Mouse (Mus musculus): ENCODE results near the gene Adap2. TPM values are rescaled to one million over a fixed set of nuclear protein-coding genes. Genes with fewer than 3 reads are reported as not detected.
"Not testable (repeated sequence)": the region's sequence is repeated elsewhere in the genome, so short reads cannot be mapped to it uniquely, and the experiment has no call there.

The Adap2 gene
- 10 to 100 TPM; 10.0 to 10.8 TPM for total RNA-seq (2021)
- long read RNA-seq, experiment 1, partial matches to known transcripts, result 1 of 1 reads
- long read RNA-seq, experiment 1, other reads (novel, unspliced or antisense), result 0 of 1 reads
- long read RNA-seq, experiment 2, result 0 reads

DNA sequence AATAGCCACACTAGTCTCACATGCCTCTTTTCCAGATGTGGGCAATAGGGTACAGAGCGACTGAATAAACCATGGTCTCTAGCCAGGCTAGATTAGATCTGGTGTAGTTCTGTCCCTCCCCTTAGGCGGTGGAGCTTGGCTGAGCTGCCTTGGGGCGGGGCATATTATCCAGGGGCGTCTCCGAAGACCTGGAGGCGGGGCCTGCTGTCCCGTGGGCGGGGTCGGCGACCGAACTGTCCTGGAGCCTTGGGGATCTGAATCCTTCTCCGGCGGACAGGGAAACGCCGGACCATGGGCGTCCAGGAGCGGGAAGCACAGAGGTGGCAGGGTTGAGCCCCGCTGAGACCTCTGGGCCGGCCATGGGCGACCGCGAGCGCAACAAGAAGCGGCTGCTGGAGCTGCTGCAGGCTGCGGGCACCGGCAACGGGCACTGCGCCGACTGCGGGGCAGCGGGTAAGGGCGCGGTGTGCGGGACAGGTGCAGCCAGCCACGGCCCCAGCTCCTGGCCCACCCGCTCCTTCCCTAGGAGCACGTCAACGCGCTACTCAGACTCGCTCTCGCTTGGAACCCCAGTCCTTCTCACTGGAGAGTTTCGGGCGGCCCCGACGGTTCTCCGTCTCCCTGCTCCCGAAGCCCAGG, at the start of gene Adap2:
TSS of gene Adap2 (plus strand) at position 249 of the 639 bp plus-strand sequence.
- peak; percentile 96 to 97 for DNase-seq

DNA sequence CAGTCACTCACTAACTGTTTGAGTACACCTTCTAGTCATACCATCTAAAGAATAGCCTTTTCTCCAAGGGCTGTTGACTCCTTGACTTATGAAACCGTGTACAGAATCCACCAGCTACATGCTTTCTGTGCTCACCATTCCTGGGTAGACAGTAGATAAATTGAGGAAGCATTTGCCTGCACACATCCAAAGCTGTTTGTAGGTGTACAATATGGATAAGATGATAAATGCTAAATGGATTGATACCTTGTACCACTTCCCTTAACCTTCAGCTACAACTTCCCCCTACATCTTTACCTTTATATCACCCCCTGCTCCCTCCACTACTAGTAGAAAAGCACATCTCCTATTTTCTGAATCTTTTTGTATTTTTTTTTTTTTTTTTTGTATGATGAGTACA, 49.5 kb upstream of the Adap2 start:
- DNase-seq, result no peak

DNA sequence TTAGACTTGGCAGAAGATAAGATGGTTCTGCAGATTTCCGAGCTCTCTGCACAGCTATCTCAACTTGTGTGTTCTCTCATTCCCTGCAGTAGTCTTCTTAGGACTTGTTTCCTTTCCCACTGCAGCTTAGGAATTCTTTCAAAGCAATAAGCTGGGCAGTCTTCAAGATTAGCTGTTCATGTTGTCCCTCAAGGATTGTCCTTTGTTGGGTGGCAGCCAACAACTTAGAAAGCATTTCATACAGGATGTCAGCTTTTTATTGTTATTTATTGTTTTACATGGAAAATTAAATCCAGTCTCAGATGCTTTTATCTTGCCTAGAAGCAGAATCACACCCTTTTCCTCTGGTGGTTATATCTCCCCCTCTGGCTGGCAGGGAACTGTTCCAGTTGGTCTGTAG, 37.5 kb upstream of the Adap2 start:
- DNase-seq, result no peak

DNA sequence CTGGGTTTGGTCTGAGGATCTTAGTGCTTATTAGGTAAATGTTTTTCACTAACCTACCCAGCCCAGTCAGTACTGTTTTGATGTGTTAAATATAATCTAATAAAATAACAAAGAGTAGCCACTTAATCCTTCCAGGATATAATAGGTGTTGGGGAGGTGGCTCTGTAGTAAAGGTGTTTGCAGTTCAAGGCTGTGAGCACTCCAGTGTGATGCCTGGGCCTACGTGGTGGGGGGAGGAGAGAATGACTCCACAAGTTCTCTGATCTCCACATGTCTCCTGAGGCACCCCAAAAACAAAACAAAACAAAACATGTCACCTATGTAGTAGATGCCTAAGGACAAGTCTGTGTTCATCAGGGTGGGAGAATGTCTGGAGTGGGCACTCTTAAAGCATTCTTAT, 21.9 kb upstream of the Adap2 start:
- no peak for DNase-seq

DNA sequence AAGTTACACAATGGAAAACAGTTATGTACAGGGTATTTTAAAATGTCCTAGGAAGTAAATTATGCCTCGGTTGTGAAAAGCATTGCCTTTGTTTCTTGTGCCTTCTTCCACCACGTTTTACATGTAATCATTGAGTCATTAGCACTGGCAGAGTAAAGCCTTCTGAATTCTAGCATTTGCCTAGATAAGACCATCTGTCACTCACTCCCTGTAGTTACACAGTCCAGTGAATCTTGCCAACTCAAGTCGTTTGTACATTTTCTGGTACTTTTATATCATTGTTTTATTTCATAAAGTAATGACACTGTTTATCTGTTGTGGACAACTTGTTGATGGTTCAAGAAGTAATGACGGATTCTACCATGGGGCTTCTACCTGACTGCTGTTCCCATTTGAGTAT, 19.2 kb upstream of the Adap2 start:
- DNase-seq, result no peak

DNA sequence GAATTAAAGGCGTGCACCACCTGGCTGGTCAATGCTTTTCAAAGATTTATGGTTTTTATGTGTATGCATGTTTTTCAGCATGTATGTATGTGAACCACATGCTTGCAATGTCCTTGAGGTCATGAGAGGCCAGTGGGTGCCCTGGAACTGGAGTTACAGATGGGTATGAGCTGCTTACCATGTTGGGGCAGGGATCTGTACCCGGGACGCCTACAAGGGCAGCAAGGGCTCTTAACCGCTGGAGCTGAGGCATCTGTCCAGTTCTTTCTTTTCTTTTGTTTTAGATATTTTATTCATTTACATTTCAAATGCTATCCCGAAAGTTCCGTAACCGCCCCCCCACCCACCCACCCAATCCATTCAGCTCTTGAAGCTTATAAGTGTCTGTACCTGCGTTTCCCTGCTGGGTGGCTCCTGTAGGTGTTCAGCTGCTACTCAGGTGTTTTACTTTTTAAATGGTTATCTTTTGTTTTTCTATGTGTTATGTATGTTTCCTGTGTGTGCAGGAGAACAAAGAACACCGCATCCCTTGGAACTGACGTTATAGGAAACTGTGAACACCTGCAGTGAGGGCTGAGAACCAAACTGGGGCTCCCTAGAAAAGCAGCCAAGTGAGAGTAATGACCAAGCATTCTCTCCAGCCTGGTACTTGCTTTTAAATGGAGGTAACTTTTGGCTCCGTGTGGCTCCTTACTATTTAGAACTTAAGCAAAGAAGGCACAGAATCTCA, 17.8 kb upstream of the Adap2 start:
- DNase-seq, result no peak

DNA sequence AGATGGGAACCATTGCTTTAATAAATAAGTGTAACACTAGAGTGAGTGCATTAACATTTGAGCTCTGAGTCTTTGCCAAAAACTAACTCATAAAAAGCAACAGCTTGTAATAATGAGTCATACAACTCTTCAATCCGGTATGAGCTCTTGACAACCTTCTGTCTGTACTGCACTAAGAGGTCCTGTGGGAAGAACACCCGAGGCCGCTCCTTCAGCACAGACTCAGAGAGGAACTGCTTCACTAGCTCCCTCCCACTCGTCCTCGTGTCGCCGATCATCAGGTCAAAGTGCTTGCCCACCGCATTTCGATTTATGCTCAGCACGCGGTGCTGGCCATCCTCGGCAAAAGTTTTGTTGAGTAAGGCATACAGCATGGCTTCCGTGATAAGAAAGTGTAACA, 17.1 kb upstream of the Adap2 start:
- no peak for DNase-seq

DNA sequence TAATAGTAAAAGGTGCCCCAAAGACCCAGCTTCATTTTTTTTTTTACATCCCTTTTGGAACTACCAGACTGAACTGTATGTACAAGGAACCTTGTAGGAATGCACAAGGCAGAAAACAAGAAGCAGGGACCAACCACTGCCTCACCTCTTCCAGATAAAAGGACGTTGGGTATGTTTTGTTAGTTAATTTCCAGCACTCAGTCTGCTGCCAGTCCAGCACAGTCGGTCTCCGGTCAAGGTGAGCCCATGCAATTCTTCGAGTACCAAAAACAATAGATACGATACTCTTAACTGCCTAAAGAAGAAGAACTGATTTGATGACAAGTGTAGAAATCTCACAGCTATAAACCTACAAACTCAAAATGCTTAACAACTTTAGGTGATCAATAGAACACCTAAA, 16.1 kb upstream of the Adap2 start:
- no peak for DNase-seq

DNA sequence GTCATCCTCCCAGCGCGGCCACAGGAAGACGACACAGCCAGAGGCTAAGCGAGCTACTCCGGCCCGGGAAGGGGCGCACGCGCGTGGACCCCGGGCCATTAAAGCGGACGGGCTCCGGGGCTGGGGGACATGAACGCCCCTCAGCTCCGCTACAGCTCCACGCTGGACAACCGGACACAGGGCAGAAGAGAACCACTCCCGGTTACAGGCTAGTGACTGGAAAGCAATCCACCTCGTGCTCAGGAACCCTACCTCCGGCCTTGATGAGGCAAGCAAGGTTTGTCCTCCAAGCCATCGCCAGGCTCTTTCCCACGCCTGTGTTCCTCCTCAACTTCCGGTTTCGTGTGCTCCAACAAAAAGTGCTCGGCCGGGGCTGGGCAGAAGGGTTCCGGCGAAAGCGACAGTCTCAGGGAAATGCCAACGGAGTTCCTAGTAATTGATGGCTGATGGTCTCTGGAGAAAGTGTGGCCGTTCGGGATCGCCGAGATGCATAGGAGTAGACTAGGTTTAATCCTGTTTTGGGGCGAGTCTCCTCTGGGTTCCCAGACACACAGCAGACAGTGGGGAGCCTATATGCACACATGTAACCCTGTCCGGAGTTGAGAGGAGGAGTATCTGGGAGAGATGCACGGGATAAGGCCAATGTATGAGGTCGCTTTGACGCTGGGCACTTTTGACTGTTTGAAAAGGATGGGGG, 11.9 kb upstream of the Adap2 start, which contains the start of gene Tefm:
TSS of gene Tefm (minus strand) at position 351 of the 697 bp plus-strand sequence.
- DNase-seq, result peak; percentile 86 to 94

DNA sequence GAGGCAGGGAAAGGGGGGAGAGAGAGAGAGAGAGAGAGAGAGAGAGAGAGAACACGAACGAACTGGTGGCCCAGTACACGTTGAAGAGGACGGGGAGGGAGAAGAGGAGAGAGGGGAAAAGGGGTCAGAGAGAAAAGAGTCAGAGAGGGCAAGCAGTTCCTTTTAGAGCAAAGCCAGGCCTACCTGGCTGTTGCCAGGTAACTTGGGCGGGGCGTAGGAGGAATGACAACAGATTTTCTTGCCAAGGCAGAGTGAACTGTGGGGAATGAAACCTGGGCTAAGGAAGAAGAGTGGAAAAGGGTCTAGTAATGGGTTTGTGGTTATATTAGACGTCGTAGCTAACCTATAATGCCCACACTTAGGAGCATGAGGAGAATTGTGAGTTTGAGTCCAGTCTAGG, 11.0 kb upstream of the Adap2 start:
- no peak for DNase-seq

DNA sequence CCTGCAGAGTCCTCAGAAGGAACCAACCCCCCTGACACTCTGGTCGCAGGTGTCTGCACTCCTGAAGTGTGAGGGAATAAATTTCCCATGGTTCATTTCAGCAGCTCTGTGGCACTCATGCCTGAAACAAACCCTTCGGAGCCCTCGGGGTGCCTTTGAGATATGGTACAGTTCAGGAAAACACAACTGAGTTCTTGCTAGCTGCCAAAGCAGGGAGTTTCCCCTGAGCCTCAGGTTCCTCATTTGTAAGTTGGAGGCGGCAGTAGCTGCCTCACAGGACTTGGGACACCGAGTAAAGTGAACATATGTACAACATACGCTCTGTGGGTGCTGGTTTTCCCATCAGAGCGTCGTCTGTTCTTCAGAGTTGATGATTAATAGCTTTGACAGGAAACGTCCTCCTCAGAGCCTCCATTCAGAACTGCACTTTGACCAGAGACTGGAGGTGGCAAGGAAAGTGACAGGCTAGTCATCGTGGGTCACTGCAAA, 8.1 kb upstream of the Adap2 start:
- DNase-seq, result peak; percentile 19 to 40

DNA sequence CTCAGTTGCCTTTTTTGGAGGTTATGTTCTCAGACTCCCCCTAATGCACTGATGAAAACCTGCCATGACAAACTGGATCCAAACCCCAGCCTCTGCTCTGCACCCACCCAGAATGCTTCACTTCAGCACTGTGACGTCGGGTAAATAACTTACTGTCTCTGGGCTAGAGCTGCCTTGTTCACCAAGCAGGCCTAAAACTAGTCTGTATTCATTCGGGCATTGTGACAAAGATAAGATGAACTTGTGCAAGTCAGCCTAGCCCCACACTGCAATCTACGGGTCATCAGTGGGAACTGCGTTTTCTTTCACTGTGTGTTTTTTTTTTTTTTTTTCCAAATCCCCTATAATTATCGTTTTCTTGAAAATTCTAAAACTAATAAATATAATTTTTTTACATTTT, 6.2 kb upstream of the Adap2 start:
- peak; percentile 40 to 61 for DNase-seq

DNA sequence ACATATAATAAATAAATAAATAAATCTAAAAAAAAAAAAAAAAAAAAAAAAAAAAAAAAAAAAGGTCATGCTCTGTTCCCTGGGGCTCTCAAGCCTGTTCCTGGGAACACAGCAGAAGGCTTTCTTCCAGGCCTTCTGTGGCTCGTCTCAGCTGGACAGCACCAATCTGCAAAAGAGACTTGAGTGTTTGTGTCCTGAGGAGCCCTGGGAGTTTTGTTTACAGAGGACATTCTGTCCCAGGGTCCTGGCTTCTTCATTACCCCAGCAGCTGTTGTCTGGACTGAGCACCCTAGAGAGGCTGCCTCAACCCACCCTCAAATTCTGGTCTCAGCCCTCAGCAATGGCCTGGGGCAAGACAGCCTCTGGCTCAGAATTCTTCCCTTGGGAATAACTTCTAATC, 5.6 kb upstream of the Adap2 start:
- peak; percentile 74 to 92 for DNase-seq

DNA sequence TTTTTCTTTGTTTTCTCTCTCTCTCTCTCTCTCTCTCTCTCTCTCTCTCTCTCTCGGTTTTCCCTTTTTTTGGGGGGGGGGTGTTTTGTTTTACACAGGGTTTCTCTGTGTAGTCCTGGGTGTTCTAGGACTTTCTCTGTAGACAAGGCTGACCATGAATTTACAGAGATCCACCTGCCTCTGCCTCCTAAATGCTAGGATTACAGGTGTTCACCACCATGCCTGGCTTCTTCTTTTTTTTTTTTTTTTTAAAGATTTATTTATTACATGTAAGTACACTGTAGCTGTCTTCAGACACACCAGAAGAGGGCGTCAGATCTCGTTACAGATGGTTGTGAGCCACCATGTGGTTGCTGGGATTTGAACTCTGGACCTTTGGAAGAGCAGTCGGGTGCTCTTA, 4.9 kb upstream of the Adap2 start:
- not testable (repeated sequence) for DNase-seq

DNA sequence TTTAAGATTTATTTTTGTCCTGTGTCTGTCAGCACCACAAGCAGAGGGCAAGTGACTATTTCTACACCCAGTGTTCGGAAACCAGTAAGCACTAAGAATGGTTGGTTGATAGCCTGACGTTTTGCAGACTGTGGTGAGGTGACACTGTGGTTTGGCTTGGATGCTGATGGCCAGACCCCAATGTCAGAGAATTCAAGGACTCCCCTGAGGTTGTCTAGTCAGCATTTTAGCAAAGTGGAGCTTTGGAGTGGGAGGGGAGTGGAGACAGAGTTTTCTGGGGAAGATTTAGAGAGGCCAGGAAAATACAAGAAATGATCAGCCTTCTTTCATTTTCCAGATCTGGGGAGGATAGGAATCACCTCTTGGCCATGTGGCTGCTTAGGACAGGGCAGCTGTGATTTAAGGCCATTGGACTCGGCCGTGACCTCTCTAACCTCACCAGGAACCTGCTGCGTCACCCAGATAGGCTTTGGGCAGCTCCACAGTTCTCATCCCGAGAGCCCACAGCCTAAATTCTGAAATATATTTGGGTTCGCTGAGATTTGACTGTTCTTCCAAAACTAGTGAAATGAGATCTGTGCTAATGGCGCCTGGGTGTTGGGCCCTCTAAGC, 4.4 kb upstream of the Adap2 start:
- no peak for DNase-seq

DNA sequence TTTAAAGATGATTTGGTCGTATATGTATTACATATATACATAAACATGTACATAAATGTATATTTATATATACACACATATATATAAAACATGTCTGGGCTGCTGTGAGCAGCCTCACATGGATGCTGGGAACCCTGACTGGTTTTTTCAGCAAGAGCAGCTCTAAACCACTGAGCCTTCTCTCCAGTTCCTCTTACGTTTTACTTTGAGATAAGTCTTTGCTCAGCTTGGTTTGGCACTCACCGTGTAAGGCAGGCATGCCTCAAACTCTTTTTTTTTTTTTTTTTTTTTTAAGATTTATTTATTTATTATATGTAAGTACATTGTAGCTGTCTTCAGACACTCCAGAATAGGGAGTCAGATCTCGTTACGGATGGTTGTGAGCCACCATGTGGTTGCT, 3.3 kb upstream of the Adap2 start:
- no peak for DNase-seq

DNA sequence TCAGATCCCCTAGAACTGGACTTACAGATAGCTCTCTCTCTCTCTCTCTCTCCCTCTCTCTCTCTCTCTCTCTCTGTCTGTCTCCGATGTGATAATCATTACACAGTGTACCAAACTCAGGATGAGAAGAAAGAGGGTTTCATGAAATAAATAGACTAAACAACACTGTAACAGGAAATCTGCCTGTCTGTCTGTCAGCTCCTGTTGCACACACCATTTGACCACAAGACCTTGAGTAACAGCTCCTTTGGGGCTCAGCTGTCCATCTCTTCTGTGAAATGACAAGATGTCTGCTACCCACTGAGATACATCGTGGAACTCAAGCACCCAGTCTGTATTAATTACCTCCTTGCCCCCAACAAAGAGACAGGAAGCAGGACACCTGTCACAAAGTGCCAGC, 2.4 kb upstream of the Adap2 start:
- no peak for DNase-seq

DNA sequence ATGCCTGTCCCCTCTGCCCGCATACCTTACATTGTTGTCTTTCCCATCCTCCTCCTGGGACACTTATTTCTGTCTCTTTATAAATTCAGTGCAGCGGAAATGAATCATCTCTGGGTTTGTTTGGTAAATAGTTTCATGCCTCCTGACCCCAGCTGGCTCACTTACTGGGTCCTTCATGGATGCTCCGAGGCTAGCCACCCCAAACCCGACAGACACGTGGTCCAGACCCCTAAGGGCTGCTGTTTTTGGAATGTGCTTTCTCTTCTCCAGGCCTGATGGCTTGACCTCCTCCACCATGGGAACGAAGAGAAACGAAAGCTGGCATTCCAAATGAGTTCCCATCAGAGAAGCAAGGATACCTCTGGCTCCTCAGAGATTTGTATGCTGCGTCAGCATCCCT, 1.5 kb upstream of the Adap2 start:
- DNase-seq, result no peak

DNA sequence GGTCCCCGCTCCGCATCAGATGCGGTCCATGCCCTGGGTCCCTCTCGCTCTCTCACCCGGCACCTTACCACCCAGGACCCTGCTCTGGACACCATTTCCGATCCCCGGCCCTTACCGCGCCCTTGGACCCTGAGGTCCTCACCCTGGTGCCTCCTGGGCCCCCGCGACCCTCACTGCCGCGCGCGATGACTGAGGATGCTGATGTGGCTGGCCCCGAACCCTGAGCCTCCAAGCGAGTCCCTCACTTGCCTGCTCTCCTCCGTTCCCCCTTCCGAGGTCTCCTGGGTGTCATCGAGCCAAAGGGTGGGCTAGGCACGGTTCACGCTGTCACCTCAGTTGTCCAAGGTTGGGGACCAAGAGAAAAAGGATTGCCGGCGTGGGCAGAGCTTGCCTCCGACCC, 596 bp downstream of the Adap2 start:
- DNase-seq, result no peak

DNA sequence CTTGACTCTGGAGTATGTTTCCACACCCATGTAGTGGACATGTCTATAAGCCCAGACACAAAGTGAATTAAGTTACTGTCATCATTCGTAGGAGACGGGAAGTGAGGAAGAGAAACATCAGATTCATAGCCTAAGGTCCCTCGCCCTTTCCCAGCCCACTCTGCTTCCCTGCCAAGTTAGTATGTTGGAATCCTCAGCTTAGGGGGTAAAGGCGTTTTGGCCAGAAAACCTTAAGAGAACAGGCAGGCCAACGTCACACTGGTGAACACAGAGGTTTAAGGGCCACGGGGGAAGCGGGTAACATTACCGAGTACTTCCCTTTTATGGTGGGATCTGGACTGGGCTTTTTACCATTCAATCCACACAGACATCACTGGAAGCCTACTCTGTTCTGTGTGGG, 1.6 kb downstream of the Adap2 start:
- DNase-seq, result no peak

DNA sequence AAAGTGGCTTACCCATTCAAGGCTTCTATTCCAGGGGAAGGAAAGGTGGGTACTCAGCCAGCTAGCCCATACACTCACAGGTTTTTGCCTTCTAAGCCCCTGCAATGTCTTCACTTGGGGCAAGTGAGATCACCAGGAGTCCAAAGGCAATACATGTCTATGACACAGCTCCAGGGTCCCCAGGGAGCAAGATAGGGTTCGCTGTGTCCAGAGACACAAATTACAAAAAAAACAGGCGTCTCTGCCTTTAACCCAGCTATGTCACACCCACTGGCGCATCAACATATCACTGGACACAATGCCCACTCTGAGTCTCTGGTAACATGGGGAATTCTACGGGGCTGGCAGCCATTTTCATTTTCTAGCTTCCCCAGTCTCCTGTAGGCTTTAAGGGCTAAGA, 2.1 kb downstream of the Adap2 start:
- no peak for DNase-seq

DNA sequence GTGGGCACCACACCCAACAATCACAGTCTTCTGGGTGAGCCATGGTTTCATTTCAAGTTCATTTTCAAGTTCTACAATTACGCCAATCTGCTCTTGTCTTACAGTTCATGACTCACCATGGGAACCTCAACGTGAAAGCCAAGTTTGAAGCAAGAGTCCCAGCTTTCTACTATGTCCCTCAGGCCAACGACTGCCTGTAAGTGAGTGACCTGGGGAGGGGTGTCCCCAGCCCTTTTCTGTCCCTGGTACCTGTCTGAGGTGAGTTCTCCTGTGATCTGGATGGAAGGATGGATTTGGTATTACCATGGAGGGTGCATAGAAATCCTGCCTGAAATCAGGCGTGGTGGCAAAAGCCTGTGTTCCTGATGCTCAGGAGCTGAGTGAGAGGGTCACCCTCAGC, 2.9 kb downstream of the Adap2 start:
- no peak for DNase-seq

DNA sequence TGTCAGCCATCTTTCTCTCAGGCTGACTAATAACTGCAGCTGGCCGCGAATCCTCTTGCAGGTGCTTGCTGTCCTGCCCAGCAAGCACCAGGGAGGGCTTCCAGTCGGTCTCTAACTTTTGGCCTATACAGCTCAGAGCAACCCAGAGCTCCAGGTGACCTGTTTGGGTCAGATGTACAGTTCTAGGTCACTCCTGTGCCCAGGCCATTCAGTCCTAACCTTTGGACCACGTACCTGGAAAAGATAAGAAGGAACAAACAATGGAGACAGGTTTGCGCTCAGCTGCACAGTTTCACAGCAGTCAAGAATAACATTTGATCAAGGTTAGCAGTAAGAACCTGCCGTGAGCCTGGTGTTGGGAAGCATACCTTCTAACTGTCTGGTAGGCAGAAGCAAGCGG, 5.1 kb downstream of the Adap2 start:
- no peak for DNase-seq
